Mouse (Mus musculus): ENCODE measurements at regions not wholly inside any gene's neighbourhood (a gene's known extent, or its start where the extent isn't known, plus 50 kb on each side); places are given as distances from the start of the nearest gene placed in this dataset.

GRCm38 (mm10) chr10:92349043-92349442 lies 373.2 kb downstream of the Nedd1 start:
- Histone ChIP-seq H3K4me3 (ENCODE audit: insufficient read depth, low read length) (no peak overlapping the region), H3K27ac (ENCODE audit: insufficient read depth, low read length) (no peak overlapping the region), H3K4me1 (ENCODE audit: control insufficient read depth, insufficient read depth, low read length) (no peaks in the 10 kb centered on the region)
- no peak for TF ChIP-seq CTCF (IDR thresholded peaks at IDR 0.05; ENCODE audit: extremely low read depth, insufficient read depth, low read length)
- TF ChIP-seq POLR2A (IDR thresholded peaks at IDR 0.05; ENCODE audit: extremely low read depth, insufficient read depth, low read length), result no peak

DNA sequence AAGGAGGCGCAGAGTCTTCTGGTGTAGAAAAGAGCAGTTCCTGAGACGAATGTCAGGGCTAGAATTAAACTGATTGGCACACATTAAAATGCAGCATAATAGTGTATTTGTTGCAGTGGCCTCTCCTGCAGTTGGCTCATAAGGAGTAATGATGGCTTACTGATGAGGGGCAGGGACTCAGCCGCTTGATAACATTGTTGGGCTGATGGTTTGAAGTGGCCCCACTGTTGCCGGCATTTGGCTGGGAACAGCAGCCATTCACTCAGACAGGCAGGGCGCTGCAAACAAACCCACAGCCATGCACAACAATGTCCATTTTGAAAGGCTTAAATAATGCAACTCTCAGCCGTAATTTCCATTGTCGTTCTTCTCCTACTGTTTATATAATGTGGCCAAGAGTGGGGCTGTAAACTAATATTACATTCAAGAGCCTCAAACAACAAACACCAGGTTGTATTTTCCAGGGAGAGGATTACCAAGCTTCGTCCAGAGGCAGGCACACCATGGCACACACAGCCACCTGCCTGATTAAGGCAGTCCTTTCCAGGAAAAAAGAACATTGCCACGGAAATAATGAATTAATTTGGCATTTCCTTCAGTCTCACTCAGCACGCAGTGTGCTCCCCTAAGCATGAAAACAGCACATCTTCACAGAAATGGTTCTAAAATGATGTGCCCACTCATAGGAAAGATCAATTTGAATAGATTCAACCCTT lies 374.1 kb downstream of the Nedd1 start:
- no peak overlapping the region for H3K27ac ChIP-seq (ENCODE audit: insufficient read depth, low read length)
- no peak for TF ChIP-seq CTCF (IDR thresholded peaks at IDR 0.05; ENCODE audit: extremely low read depth, insufficient read depth, low read length)
- TF ChIP-seq POLR2A (IDR thresholded peaks at IDR 0.05; ENCODE audit: extremely low read depth, insufficient read depth, low read length), result no peak
- no peaks in the 10 kb centered on the region for H3K4me1 ChIP-seq (ENCODE audit: control insufficient read depth, insufficient read depth, low read length)
- H3K4me3 ChIP-seq (ENCODE audit: insufficient read depth, low read length), result no peak overlapping the region

DNA sequence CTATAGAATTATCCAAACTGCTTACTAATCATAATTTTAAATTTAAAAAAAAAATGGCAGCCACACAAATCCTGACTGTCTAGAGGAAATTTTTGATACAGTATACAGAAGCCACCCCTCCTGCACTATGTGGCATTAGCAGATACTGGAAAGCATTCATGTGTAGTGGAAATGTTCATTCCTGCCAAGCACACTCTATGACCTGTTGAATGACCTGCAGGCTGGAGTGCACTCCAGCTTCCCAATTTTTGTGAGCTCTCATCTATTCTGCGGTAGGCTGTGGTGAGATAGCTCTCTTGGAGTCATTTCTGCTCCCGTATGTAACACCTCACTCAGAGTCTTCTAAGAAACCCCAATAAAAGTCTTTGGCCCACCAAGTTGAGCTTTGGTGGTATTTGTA lies 382.5 kb downstream of the Nedd1 start:
- Histone ChIP-seq H3K4me3 (ENCODE audit: insufficient read depth, low read length) (no peak overlapping the region), H3K27ac (ENCODE audit: insufficient read depth, low read length) (no peak overlapping the region), H3K4me1 (ENCODE audit: control insufficient read depth, insufficient read depth, low read length) (no peaks in the 10 kb centered on the region)
- no peak for TF ChIP-seq POLR2A (IDR thresholded peaks at IDR 0.05; ENCODE audit: extremely low read depth, insufficient read depth, low read length)
- TF ChIP-seq CTCF (IDR thresholded peaks at IDR 0.05; ENCODE audit: extremely low read depth, insufficient read depth, low read length), result no peak

DNA sequence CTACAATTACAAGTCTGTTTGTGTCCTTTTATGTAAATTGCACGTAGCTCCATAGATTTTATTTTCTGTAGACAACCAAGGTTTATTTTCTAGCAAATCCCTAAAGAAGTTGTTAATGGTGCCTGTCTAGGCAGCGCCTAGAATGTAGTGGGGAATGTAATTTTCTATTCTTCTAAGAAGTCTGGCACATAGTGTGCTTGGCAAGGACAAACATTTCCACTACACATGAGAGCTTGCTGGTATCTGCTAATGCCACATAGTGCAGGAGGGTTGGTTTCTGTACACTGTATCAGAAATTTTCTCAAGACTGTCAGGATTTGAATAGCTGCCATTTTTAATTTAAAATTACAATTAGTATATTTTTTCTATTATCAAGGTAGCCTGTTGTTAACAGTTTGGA lies 385.3 kb downstream of the Nedd1 start:
- TF ChIP-seq CTCF (IDR thresholded peaks at IDR 0.05; ENCODE audit: extremely low read depth, insufficient read depth, low read length) (no peak), POLR2A (IDR thresholded peaks at IDR 0.05; ENCODE audit: extremely low read depth, insufficient read depth, low read length) (no peak)
- H3K27ac ChIP-seq (ENCODE audit: insufficient read depth, low read length), result no peak overlapping the region
- no peak overlapping the region for H3K4me3 ChIP-seq (ENCODE audit: insufficient read depth, low read length)
- no peaks in the 10 kb centered on the region for H3K4me1 ChIP-seq (ENCODE audit: control insufficient read depth, insufficient read depth, low read length)

DNA sequence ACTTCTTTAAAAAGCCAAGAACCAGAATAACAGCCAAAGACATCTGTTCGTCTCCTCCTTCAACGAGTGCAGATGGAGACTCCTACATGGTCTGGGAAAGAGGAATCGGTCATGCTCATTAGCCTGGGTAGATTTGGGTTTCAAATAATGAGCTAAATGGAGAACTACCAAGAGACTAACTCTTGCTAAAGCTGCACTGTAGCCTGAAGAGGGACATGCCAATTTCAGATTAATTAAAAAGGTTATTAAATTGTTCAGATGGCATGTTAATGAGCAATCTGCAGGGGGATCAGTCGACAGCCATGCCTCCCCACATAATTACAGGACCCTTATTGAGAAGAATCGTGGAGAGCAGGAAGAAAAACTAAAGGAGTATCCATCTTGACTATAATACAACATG lies 386.1 kb downstream of the Nedd1 start:
- TF ChIP-seq POLR2A (IDR thresholded peaks at IDR 0.05; ENCODE audit: extremely low read depth, insufficient read depth, low read length), result no peak
- TF ChIP-seq CTCF (IDR thresholded peaks at IDR 0.05; ENCODE audit: extremely low read depth, insufficient read depth, low read length), result no peak
- H3K4me1 ChIP-seq (ENCODE audit: control insufficient read depth, insufficient read depth, low read length), result no peaks in the 10 kb centered on the region
- H3K27ac ChIP-seq (ENCODE audit: insufficient read depth, low read length), result no peak overlapping the region
- H3K4me3 ChIP-seq (ENCODE audit: insufficient read depth, low read length), result no peak overlapping the region

GRCm38 (mm10) chr10:92335141-92335540 lies 387.1 kb downstream of the Nedd1 start:
- Histone ChIP-seq H3K27ac (ENCODE audit: insufficient read depth, low read length) (no peak overlapping the region), H3K4me3 (ENCODE audit: insufficient read depth, low read length) (no peak overlapping the region), H3K4me1 (ENCODE audit: control insufficient read depth, insufficient read depth, low read length) (no peaks in the 10 kb centered on the region)
- no peak for TF ChIP-seq CTCF (IDR thresholded peaks at IDR 0.05; ENCODE audit: extremely low read depth, insufficient read depth, low read length)

- no peaks in the 10 kb centered on the region for H3K4me1 ChIP-seq (ENCODE audit: control insufficient read depth, insufficient read depth, low read length)
- H3K27ac ChIP-seq (ENCODE audit: insufficient read depth, low read length), result no peak overlapping the region
- TF ChIP-seq POLR2A (IDR thresholded peaks at IDR 0.05; ENCODE audit: extremely low read depth, insufficient read depth, low read length) (no peak), CTCF (IDR thresholded peaks at IDR 0.05; ENCODE audit: extremely low read depth, insufficient read depth, low read length) (no peak)
- H3K4me3 ChIP-seq (ENCODE audit: insufficient read depth, low read length), result no peak overlapping the region
These were observed 388.4 kb downstream of the Nedd1 start for GRCm38 (mm10) chr10:92333869-92334268.

- TF ChIP-seq POLR2A (IDR thresholded peaks at IDR 0.05; ENCODE audit: extremely low read depth, insufficient read depth, low read length), result no peak
- H3K4me1 ChIP-seq (ENCODE audit: control insufficient read depth, insufficient read depth, low read length), result no peaks in the 10 kb centered on the region
- H3K4me3 ChIP-seq (ENCODE audit: insufficient read depth, low read length), result no peak overlapping the region
- H3K27ac ChIP-seq (ENCODE audit: insufficient read depth, low read length), result no peak overlapping the region
These were observed 389.0 kb downstream of the Nedd1 start for GRCm38 (mm10) chr10:92333042-92333774.

DNA sequence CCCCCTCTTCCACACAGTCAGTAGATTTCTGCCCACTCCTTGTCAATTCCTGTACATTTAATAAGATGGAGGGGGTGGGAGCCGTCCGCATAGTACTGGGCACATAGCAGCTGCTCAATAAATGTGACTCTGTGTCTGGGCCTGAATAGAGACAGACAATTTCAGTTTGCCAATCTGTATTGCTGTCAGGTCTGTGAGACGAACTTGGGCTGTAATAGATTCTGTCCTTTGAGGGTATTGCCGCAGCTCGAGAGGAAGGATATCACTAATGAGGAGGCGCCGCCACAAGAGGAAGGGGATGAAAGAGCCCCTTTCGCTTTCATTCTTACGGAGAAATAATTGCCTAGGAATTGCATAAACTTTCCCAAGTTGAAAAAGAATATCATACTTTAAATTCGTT lies 392.1 kb downstream of the Nedd1 start:
- Histone ChIP-seq H3K4me3 (ENCODE audit: insufficient read depth, low read length) (no peak overlapping the region), H3K27ac (ENCODE audit: insufficient read depth, low read length) (no peak overlapping the region), H3K4me1 (ENCODE audit: control insufficient read depth, insufficient read depth, low read length) (no peaks in the 10 kb centered on the region)
- TF ChIP-seq CTCF (IDR thresholded peaks at IDR 0.05; ENCODE audit: extremely low read depth, insufficient read depth, low read length), result no peak
- no peak for TF ChIP-seq POLR2A (IDR thresholded peaks at IDR 0.05; ENCODE audit: extremely low read depth, insufficient read depth, low read length)

GRCm38 (mm10) chr10:92329661-92330060 lies 392.6 kb downstream of the Nedd1 start:
- Histone ChIP-seq H3K27ac (ENCODE audit: insufficient read depth, low read length) (no peak overlapping the region), H3K4me3 (ENCODE audit: insufficient read depth, low read length) (no peak overlapping the region), H3K4me1 (ENCODE audit: control insufficient read depth, insufficient read depth, low read length) (no peaks in the 10 kb centered on the region)
- TF ChIP-seq CTCF (IDR thresholded peaks at IDR 0.05; ENCODE audit: extremely low read depth, insufficient read depth, low read length) (no peak), POLR2A (IDR thresholded peaks at IDR 0.05; ENCODE audit: extremely low read depth, insufficient read depth, low read length) (no peak)

All from cortical plate, adult 2 months (tissue).